Mouse (Mus musculus): ENCODE data around the gene Gm21750.
A peak's percentile ranks its signal among the peaks of the same experiment; 100 is the strongest.
"Not testable (repeated sequence)": the region's sequence is repeated elsewhere in the genome, so short reads cannot be mapped to it uniquely, and the experiment has no call there.

The Gm21750 gene

GRCm38 (mm10) chr14:73660925-73661324 is at the start of gene Gm21750:
Gene Gm21750 (plus strand): TSS chr14:73661225.
- not testable (repeated sequence) for DNase-seq (ENCODE audit: low spot score in 2 of 2)

- DNase-seq (ENCODE audit: low spot score in 2 of 2): not testable (repeated sequence)
Measured at GRCm38 (mm10) chr14:73614961-73615360, 46.1 kb upstream of the Gm21750 start.

GRCm38 (mm10) chr14:73620880-73621279 is 40.1 kb upstream of the Gm21750 start:
- DNase-seq (ENCODE audit: low spot score in 2 of 2): no peak

- DNase-seq (ENCODE audit: low spot score in 2 of 2): no peak
Measured at GRCm38 (mm10) chr14:73622988-73623387, 38.0 kb upstream of the Gm21750 start.

GRCm38 (mm10) chr14:73625469-73625868 is 35.6 kb upstream of the Gm21750 start:
- DNase-seq (ENCODE audit: low spot score in 2 of 2): no peak

- DNase-seq (ENCODE audit: low spot score in 2 of 2): no peak
Measured at GRCm38 (mm10) chr14:73631511-73631910, 29.5 kb upstream of the Gm21750 start.

- peak; percentile 20 to 25 for DNase-seq (ENCODE audit: low spot score in 2 of 2)
Measured at GRCm38 (mm10) chr14:73632648-73633263, 28.3 kb upstream of the Gm21750 start.

GRCm38 (mm10) chr14:73634356-73634755 is 26.7 kb upstream of the Gm21750 start:
- no peak for DNase-seq (ENCODE audit: low spot score in 2 of 2)

- no peak for DNase-seq (ENCODE audit: low spot score in 2 of 2)
Measured at GRCm38 (mm10) chr14:73637460-73637859, 23.6 kb upstream of the Gm21750 start.

GRCm38 (mm10) chr14:73650179-73650578 is 10.8 kb upstream of the Gm21750 start:
- no peak for DNase-seq (ENCODE audit: low spot score in 2 of 2)

- DNase-seq (ENCODE audit: low spot score in 2 of 2): peak in 1 of 2 experiments; percentile 7
Measured at GRCm38 (mm10) chr14:73670091-73670490, 9.1 kb downstream of the Gm21750 start.

GRCm38 (mm10) chr14:73687726-73688125 is 26.7 kb downstream of the Gm21750 start:
- DNase-seq (ENCODE audit: low spot score in 2 of 2): no peak

GRCm38 (mm10) chr14:73688427-73688826 is 27.4 kb downstream of the Gm21750 start:
- no peak for DNase-seq (ENCODE audit: low spot score in 2 of 2)

- no peak for DNase-seq (ENCODE audit: low spot score in 2 of 2)
Measured at GRCm38 (mm10) chr14:73700256-73700655, 39.2 kb downstream of the Gm21750 start.

- peak in 1 of 2 experiments; percentile 22 for DNase-seq (ENCODE audit: low spot score in 2 of 2)
Measured at GRCm38 (mm10) chr14:73709412-73710110, 48.5 kb downstream of the Gm21750 start.

Data from frontal cortex, postnatal 14 days (tissue).